Mouse (Mus musculus): ENCODE measurements around the gene Bglap. TPM values are rescaled to one million over a fixed set of nuclear protein-coding genes. Genes with fewer than 3 reads are reported as not detected.

Gene Bglap
- polyA plus RNA-seq, 2 experiments: 0.94 to 3.1 TPM

DNA sequence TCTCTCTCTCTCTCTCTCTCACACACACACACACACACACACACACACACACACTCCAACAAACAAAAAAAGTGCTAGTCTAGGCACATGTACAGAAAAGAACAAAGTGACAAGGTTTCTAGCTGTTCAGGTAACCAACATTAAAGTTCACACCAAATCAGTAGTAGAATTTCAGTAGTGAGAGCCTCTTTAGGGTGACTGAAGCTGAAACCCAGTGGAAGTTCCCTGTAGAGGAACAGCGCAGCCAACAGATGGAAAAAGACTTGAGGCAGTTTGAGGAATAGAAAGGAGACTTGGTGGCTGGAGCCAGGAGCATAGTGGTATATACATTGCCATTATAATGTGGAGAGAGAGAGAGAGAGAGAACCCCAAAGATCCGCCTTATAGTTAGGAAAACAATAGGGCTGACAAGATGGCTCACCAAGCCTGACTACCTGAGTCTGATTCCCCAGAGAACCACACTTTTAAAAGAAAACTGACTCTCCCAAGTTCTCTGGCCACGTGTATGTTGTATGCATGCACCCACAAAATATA is 49.3 kb downstream of the Bglap start:
- no peak overlapping the region; the same call in 1 of the 2 replicates for H3K27ac ChIP-seq (replicated peaks; ENCODE audit: low read depth, low read length)
- no peak for ATAC-seq (ENCODE audit: low FRiP score, low read depth)
- peak overlapping the region; percentile 64 for H3K4me2 ChIP-seq (replicated peaks; ENCODE audit: low read depth, low read length, severe bottlenecking)
- no peaks in the 10 kb centered on the region for H3K27me3 ChIP-seq (ENCODE audit: control insufficient read depth, insufficient read depth, low read length)
- peaks cover 3% of the 10 kb centered on the region; the same call in 1 of the 2 replicates for H3K36me3 ChIP-seq (ENCODE audit: control insufficient read depth, insufficient read depth, low read length)
- H3K4me3 ChIP-seq (replicated peaks; ENCODE audit: low read length): peak overlapping the region; percentile 80
- no peaks in the 10 kb centered on the region for H3K9me3 ChIP-seq (ENCODE audit: control insufficient read depth, low read length)
- WGBS: 30% methylated on average over 3 of the region's 3 CpGs
- TF ChIP-seq POLR2A (IDR thresholded peaks at IDR 0.05; ENCODE audit: borderline replicate concordance, extremely low read depth, insufficient read depth, insufficient read length): no peak
- peak overlapping the region; percentile 90 for H3K9ac ChIP-seq (ENCODE audit: low read depth, low read length, severe bottlenecking)
- H3K4me1 ChIP-seq (ENCODE audit: control insufficient read depth, insufficient read depth, low read length): peaks cover 12% of the 10 kb centered on the region
- DNase-seq (ENCODE audit: low spot score): no peak

DNA sequence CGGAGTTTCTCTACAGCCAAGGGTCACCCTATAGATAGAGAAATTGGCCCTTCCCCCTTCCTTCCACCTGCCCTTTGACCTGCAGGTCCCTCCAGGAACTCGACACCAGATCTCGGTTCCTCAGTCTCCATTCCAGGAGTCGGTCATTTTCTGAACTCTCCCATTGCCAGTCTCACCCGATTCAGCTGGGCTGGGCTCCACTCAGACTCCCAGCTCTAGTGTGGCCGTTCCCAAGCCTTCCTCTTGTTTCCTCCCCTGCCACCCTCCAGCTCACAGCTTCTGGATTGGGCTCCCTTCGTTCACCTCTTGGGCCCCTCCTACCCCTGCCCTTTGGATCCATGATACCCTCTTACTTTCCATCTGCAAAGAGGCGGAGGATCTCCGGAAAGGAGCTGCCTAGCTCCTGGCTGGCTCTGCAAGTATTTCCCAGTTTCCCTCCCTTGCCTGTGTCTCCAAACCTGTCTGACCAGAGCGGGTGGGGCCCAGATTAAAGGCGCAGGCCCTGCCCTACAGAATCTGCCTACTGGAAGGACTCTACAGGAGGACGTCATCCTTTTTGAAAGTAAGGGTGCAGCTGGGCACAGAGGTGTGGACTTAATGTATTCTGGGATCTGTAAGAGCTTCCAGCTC is 50.1 kb downstream of the Bglap start:
- peaks cover 12% of the 10 kb centered on the region for H3K4me1 ChIP-seq (ENCODE audit: control insufficient read depth, insufficient read depth, low read length)
- H3K27ac ChIP-seq (replicated peaks; ENCODE audit: low read depth, low read length): no peak overlapping the region
- no peaks in the 10 kb centered on the region for H3K27me3 ChIP-seq (ENCODE audit: control insufficient read depth, insufficient read depth, low read length)
- no peak overlapping the region for H3K9ac ChIP-seq (ENCODE audit: low read depth, low read length, severe bottlenecking)
- DNase-seq (ENCODE audit: low spot score) (no peak), ATAC-seq (ENCODE audit: low FRiP score, low read depth) (no peak)
- no peaks in the 10 kb centered on the region for H3K9me3 ChIP-seq (ENCODE audit: control insufficient read depth, low read length)
- H3K36me3 ChIP-seq (ENCODE audit: control insufficient read depth, insufficient read depth, low read length): peaks cover 10% of the 10 kb centered on the region; the same call in 1 of the 2 replicates
- 47% methylated on average over 12 of the region's 12 CpGs for WGBS
- peak overlapping the region; percentile 64; the same call in 1 of the 2 replicates for H3K4me2 ChIP-seq (replicated peaks; ENCODE audit: low read depth, low read length, severe bottlenecking)
- no peak for TF ChIP-seq POLR2A (IDR thresholded peaks at IDR 0.05; ENCODE audit: borderline replicate concordance, extremely low read depth, insufficient read depth, insufficient read length)
- 0 out of 2 replicates have a peak overlapping the region, but pooled peaks have one; percentile 0 for H3K4me3 ChIP-seq (replicated peaks; ENCODE audit: low read length)

Other genes with a start within 250 kb of the Bglap start
- gene Mef2d, start 242.1 kb downstream of the Bglap start, polyA plus RNA-seq (2012; rRNA removed): 58.7 and 79.0 TPM in 2 replicates
- 27.4 and 29.6 TPM in 2 replicates for gene Mef2d, start 242.1 kb downstream of the Bglap start, polyA plus RNA-seq (2014; fragmentation: Nextera tagmentation; extraction: Ambion mirVana)
- 10.5 and 11.0 TPM in 2 replicates for gene Rhbg, start 129.8 kb downstream of the Bglap start, polyA plus RNA-seq (2012; rRNA removed)
- 17.0 and 17.2 TPM in 2 replicates for gene Rhbg, start 129.8 kb downstream of the Bglap start, polyA plus RNA-seq (2014; fragmentation: Nextera tagmentation; extraction: Ambion mirVana)
- gene Gm38392, start 97.3 kb downstream of the Bglap start, polyA plus RNA-seq (2012; rRNA removed): 0.77 TPM in 1 of 2 replicates, not detected in the other
- gene Gm38392, start 97.3 kb downstream of the Bglap start, polyA plus RNA-seq (2014; fragmentation: Nextera tagmentation; extraction: Ambion mirVana): 0.65 and 5.4 TPM in 2 replicates
- 4.3 and 8.6 TPM in 2 replicates for gene Tsacc, start 87.5 kb downstream of the Bglap start, polyA plus RNA-seq (2012; rRNA removed)
- gene Tsacc, start 87.5 kb downstream of the Bglap start, polyA plus RNA-seq (2014; fragmentation: Nextera tagmentation; extraction: Ambion mirVana): 9.4 and 14.3 TPM in 2 replicates
- 285 and 326 TPM in 2 replicates for gene Cct3, start 87.3 kb downstream of the Bglap start, polyA plus RNA-seq (2012; rRNA removed)
- 476 and 516 TPM in 2 replicates for gene Cct3, start 87.3 kb downstream of the Bglap start, polyA plus RNA-seq (2014; fragmentation: Nextera tagmentation; extraction: Ambion mirVana)
- gene Glmp, start 59.4 kb downstream of the Bglap start, polyA plus RNA-seq (2012; rRNA removed): 131 and 152 TPM in 2 replicates
- 127 and 130 TPM in 2 replicates for gene Glmp, start 59.4 kb downstream of the Bglap start, polyA plus RNA-seq (2014; fragmentation: Nextera tagmentation; extraction: Ambion mirVana)
- 14.3 and 14.4 TPM in 2 replicates for gene Tmem79, start 48.3 kb downstream of the Bglap start, polyA plus RNA-seq (2012; rRNA removed)
- 19.2 and 22.3 TPM in 2 replicates for gene Tmem79, start 48.3 kb downstream of the Bglap start, polyA plus RNA-seq (2014; fragmentation: Nextera tagmentation; extraction: Ambion mirVana)
- 83.3 and 88.1 TPM in 2 replicates for gene Smg5, start 48.2 kb downstream of the Bglap start, polyA plus RNA-seq (2012; rRNA removed)
- gene Smg5, start 48.2 kb downstream of the Bglap start, polyA plus RNA-seq (2014; fragmentation: Nextera tagmentation; extraction: Ambion mirVana): 33.8 and 40.1 TPM in 2 replicates
- 15.9 and 17.2 TPM in 2 replicates for gene Paqr6, start 19.9 kb downstream of the Bglap start, polyA plus RNA-seq (2012; rRNA removed)
- gene Paqr6, start 19.9 kb downstream of the Bglap start, polyA plus RNA-seq (2014; fragmentation: Nextera tagmentation; extraction: Ambion mirVana): 13.9 and 15.1 TPM in 2 replicates
- 2.0 and 2.2 TPM in 2 replicates for gene Bglap3, start 11.7 kb downstream of the Bglap start, polyA plus RNA-seq (2012; rRNA removed)
- 1.7 and 2.5 TPM in 2 replicates for gene Bglap3, start 11.7 kb downstream of the Bglap start, polyA plus RNA-seq (2014; fragmentation: Nextera tagmentation; extraction: Ambion mirVana)
- 0.52 and 0.60 TPM in 2 replicates for gene Bglap2, start 5.8 kb downstream of the Bglap start, polyA plus RNA-seq (2012; rRNA removed)
- 0.77 and 1.9 TPM in 2 replicates for gene Bglap2, start 5.8 kb downstream of the Bglap start, polyA plus RNA-seq (2014; fragmentation: Nextera tagmentation; extraction: Ambion mirVana)
- gene Pmf1, start 25.9 kb upstream of the Bglap start, polyA plus RNA-seq (2012; rRNA removed): 99.9 and 108 TPM in 2 replicates
- 109 and 114 TPM in 2 replicates for gene Pmf1, start 25.9 kb upstream of the Bglap start, polyA plus RNA-seq (2014; fragmentation: Nextera tagmentation; extraction: Ambion mirVana)
- 21.2 and 24.0 TPM in 2 replicates for gene Slc25a44, start 40.7 kb upstream of the Bglap start, polyA plus RNA-seq (2012; rRNA removed)
- 18.0 and 19.1 TPM in 2 replicates for gene Slc25a44, start 40.7 kb upstream of the Bglap start, polyA plus RNA-seq (2014; fragmentation: Nextera tagmentation; extraction: Ambion mirVana)
- 13.5 and 16.0 TPM in 2 replicates for gene Sema4a, start 76.7 kb upstream of the Bglap start, polyA plus RNA-seq (2012; rRNA removed)
- 12.9 and 14.4 TPM in 2 replicates for gene Sema4a, start 76.7 kb upstream of the Bglap start, polyA plus RNA-seq (2014; fragmentation: Nextera tagmentation; extraction: Ambion mirVana)
- gene Lmna, start 125.5 kb upstream of the Bglap start, polyA plus RNA-seq (2012; rRNA removed): 238 and 364 TPM in 2 replicates
- 378 and 402 TPM in 2 replicates for gene Lmna, start 125.5 kb upstream of the Bglap start, polyA plus RNA-seq (2014; fragmentation: Nextera tagmentation; extraction: Ambion mirVana)
- 49.3 and 60.8 TPM in 2 replicates for gene Mex3a, start 147.9 kb upstream of the Bglap start, polyA plus RNA-seq (2012; rRNA removed)
- gene Mex3a, start 147.9 kb upstream of the Bglap start, polyA plus RNA-seq (2014; fragmentation: Nextera tagmentation; extraction: Ambion mirVana): 26.7 and 33.1 TPM in 2 replicates
- 27.0 and 35.0 TPM in 2 replicates for gene Rab25, start 163.8 kb upstream of the Bglap start, polyA plus RNA-seq (2012; rRNA removed)
- gene Rab25, start 163.8 kb upstream of the Bglap start, polyA plus RNA-seq (2014; fragmentation: Nextera tagmentation; extraction: Ambion mirVana): 52.7 and 70.4 TPM in 2 replicates
- gene Lamtor2, start 168.6 kb upstream of the Bglap start, polyA plus RNA-seq (2012; rRNA removed): 92.5 and 117 TPM in 2 replicates
- gene Lamtor2, start 168.6 kb upstream of the Bglap start, polyA plus RNA-seq (2014; fragmentation: Nextera tagmentation; extraction: Ambion mirVana): 100 and 103 TPM in 2 replicates
- gene Ubqln4, start 169.3 kb upstream of the Bglap start, polyA plus RNA-seq (2012; rRNA removed): 90.4 and 112 TPM in 2 replicates
- 52.5 and 57.8 TPM in 2 replicates for gene Ubqln4, start 169.3 kb upstream of the Bglap start, polyA plus RNA-seq (2014; fragmentation: Nextera tagmentation; extraction: Ambion mirVana)
- 422 and 466 TPM in 2 replicates for gene Ssr2, start 191.4 kb upstream of the Bglap start, polyA plus RNA-seq (2012; rRNA removed)
- gene Ssr2, start 191.4 kb upstream of the Bglap start, polyA plus RNA-seq (2014; fragmentation: Nextera tagmentation; extraction: Ambion mirVana): 307 and 325 TPM in 2 replicates
- gene Arhgef2, start 221.5 kb upstream of the Bglap start, polyA plus RNA-seq (2012; rRNA removed): 81.9 and 105 TPM in 2 replicates
- gene Arhgef2, start 221.5 kb upstream of the Bglap start, polyA plus RNA-seq (2014; fragmentation: Nextera tagmentation; extraction: Ambion mirVana): 84.7 and 94.8 TPM in 2 replicates